Mouse (Mus musculus): ENCODE results near the gene Capn5. TPM values are rescaled to one million over a fixed set of nuclear protein-coding genes. Genes with fewer than 3 reads are reported as not detected.

The Capn5 gene
- polyA plus RNA-seq (2012; ENCODE audit: insufficient read depth, insufficient read length, missing spikeins), result 9.1 and 11.5 TPM in 2 replicates

DNA sequence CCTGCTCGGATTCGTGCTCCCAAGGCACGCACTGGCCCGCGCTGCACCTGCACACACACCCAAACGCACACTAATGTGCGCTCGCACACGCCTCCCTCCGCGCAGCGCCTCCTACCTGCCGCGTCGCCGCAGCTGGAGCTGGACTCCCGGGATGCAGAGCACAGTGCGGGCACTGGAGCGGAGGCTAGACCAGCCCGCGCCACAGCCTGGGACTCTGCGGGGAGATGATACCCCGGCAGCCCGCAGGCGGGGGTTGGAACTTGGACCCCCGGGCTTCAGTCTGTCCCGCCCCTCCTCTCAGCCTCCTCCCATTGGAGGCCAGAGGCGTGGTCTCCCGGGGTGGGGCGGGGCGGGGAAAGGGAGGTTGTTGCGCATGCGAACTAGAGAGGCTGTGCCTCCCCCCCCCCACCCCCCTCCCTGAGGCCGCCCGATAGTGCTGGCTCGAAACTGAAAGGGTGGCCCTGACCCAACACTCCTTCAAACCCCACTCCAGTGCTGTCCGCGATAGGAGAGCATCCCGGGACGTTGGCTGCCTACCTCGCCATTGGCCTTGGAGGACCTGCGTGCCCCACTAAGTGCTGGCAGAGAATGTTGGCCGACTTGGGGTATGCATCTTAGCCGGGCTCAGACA is at the start of gene Capn5:
Capn5 (minus strand) TSS at position 346 of the 631 bp plus-strand sequence.
- TF ChIP-seq CTCF (IDR thresholded peaks at IDR 0.05; ENCODE audit: low read depth, low read length) (peak; percentile 16; the same call in 1 of the 2 replicates), POLR2A (IDR thresholded peaks at IDR 0.05; ENCODE audit: borderline replicate concordance, low read depth, low read length) (no peak)
- peak within 1 kb of the TSS; percentile 11; the same call in 1 of the 2 replicates for H3K27ac ChIP-seq (ENCODE audit: insufficient read depth, low read depth, low read length)
- H3K4me1 ChIP-seq (ENCODE audit: control insufficient read depth, insufficient read depth, low read length), result peaks cover 13% of the 10 kb centered on the region
- peak within 1 kb of the TSS; percentile 84 for H3K4me3 ChIP-seq (ENCODE audit: insufficient read depth, low read length)

DNA sequence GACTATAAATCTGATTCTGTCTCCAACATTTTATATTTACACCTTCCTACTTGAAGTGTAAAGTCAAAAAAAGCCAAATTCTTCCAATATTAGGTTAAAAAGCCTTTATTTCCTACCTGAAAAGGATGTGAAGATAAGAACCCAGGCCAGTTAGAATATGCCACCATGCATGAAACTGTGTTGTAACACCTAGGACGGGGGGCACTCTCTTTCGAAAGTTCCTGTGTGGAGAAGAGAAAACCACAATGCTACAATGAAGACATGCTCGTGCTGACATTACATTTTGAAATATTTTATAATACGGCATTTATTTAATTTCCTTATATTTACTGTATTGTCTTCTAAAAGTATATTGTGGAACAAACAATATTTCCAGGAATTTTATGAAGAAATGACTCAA is 45.7 kb upstream of the Capn5 start:
- TF ChIP-seq CTCF (IDR thresholded peaks at IDR 0.05; ENCODE audit: low read depth, low read length), result no peak
- no peak for TF ChIP-seq POLR2A (IDR thresholded peaks at IDR 0.05; ENCODE audit: borderline replicate concordance, low read depth, low read length)
- 0 out of 2 replicates have a peak, but pooled peaks cover 2% of the 10 kb centered on the region for H3K4me1 ChIP-seq (ENCODE audit: control insufficient read depth, insufficient read depth, low read length)
- H3K27ac ChIP-seq (ENCODE audit: insufficient read depth, low read depth, low read length), result no peak overlapping the region
- no peak overlapping the region for H3K4me3 ChIP-seq (ENCODE audit: insufficient read depth, low read length)

DNA sequence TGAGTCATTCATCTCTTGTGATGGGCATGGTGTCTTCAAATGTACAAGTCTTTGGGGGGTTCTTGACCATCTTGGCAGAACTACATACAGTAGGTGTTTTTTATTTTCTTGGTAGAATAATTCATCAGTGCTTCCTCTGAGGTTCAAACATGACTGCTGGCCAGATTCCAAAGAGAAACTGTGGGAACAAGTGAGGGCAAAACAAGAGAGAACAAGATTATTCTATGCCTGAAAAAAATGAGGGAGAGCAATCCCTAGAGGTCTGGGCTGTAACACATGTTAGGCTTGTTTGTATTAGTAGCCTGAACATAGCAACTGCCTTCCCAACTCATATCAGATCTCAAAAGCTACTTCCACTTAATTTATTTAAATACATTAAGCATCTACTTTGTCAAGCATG is 38.6 kb upstream of the Capn5 start:
- H3K4me1 ChIP-seq (ENCODE audit: control insufficient read depth, insufficient read depth, low read length), result no peaks in the 10 kb centered on the region
- H3K4me3 ChIP-seq (ENCODE audit: insufficient read depth, low read length), result no peak overlapping the region
- H3K27ac ChIP-seq (ENCODE audit: insufficient read depth, low read depth, low read length), result no peak overlapping the region
- TF ChIP-seq POLR2A (IDR thresholded peaks at IDR 0.05; ENCODE audit: borderline replicate concordance, low read depth, low read length) (no peak), CTCF (IDR thresholded peaks at IDR 0.05; ENCODE audit: low read depth, low read length) (no peak)

DNA sequence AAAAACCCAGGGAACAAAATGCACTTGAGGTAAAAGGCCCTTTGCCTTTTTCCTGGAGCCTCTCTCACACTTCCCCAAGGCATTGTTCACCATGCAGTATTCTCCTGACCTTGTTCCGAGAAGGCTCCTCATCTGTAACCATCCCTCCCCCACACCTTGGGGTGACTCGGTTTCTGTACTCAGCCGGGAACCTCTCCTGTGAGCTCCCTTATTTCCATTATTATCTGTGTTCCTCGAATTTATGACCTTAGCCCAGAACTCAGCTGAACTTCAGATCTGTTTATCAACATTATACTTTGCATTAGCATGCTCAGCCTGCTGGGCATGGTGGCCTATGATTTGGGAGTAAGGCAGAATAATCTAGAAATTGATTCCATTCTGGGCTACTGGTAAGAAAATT is 24.9 kb upstream of the Capn5 start:
- H3K4me3 ChIP-seq (ENCODE audit: insufficient read depth, low read length), result no peak overlapping the region
- H3K4me1 ChIP-seq (ENCODE audit: control insufficient read depth, insufficient read depth, low read length), result peaks cover 35% of the 10 kb centered on the region
- no peak overlapping the region for H3K27ac ChIP-seq (ENCODE audit: insufficient read depth, low read depth, low read length)
- TF ChIP-seq CTCF (IDR thresholded peaks at IDR 0.05; ENCODE audit: low read depth, low read length) (no peak), POLR2A (IDR thresholded peaks at IDR 0.05; ENCODE audit: borderline replicate concordance, low read depth, low read length) (no peak)

DNA sequence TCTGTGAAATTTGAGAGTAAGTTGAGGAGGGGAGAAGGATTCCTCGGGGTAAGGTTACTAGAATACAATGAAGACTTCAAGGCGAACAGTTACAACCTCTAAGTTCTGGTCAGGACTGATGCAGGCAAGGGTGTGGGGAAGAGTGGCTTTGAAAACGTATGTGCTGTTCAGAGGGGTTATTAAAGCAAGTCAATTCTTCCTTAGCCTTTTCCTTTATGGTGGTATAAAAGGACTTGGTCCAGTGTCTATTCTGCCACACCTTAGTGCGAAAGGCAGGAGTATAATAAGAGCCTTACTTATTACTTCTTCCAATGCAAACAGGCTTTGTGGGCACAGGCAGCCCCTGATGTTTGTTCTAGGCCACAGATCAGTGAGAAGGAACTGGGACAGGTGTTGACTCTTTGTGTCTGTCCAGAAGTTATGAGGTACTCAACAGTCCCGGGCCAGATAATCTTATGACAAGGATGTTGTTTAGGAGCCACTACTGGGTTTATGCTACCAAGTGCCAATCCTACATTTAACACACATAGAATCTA is 23.5 kb upstream of the Capn5 start:
- TF ChIP-seq CTCF (IDR thresholded peaks at IDR 0.05; ENCODE audit: low read depth, low read length), result no peak
- no peak for TF ChIP-seq POLR2A (IDR thresholded peaks at IDR 0.05; ENCODE audit: borderline replicate concordance, low read depth, low read length)
- H3K4me1 ChIP-seq (ENCODE audit: control insufficient read depth, insufficient read depth, low read length), result peaks cover 28% of the 10 kb centered on the region
- no peak overlapping the region for H3K27ac ChIP-seq (ENCODE audit: insufficient read depth, low read depth, low read length)
- H3K4me3 ChIP-seq (ENCODE audit: insufficient read depth, low read length), result no peak overlapping the region

DNA sequence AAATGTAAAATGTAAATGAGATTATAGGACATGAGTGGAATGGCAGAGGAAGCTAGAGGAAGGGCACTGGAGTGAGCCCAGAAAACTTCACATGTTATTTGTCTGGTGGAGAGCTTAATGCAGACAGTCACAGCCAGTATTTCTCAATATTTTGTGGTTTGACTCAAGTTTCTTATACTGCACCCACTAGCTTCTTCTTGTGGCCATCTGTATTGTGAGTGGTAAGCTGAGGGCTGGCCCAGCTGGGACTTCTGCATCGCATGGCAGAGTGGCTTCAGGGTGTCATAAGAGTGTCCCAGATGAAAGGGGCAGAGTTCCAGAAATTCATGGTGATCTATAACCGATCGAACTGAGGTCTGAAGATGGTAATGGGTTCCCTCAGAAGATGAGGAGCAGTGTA is 22.3 kb upstream of the Capn5 start:
- Histone ChIP-seq H3K27ac (ENCODE audit: insufficient read depth, low read depth, low read length) (0 out of 2 replicates have a peak overlapping the region, but pooled peaks have one; percentile 14), H3K4me3 (ENCODE audit: insufficient read depth, low read length) (no peak overlapping the region), H3K4me1 (ENCODE audit: control insufficient read depth, insufficient read depth, low read length) (peaks cover 28% of the 10 kb centered on the region)
- no peak for TF ChIP-seq CTCF (IDR thresholded peaks at IDR 0.05; ENCODE audit: low read depth, low read length)
- no peak for TF ChIP-seq POLR2A (IDR thresholded peaks at IDR 0.05; ENCODE audit: borderline replicate concordance, low read depth, low read length)

DNA sequence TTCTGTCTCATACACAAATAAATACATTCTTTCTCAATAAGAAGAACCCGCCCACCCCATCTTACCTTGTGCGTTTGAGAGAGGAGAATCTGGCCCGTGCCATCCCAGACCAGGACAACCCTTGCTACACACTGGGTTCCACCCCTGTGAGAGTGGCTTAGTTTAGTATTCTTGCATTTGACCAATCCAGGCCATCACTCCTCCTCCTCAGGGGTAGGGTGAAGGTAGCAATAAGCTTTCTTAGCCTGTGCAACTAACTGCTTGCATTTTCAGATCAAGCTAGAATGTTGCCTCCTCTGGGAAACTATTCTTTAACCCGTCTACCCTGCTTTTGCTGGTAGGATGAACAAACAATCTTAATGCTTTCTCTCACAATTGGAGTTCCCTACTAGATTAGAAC is 21.3 kb upstream of the Capn5 start, which contains the start of gene B3gnt6:
B3gnt6 (minus strand) TSS at position 101 of the 400 bp plus-strand sequence.
- Histone ChIP-seq H3K27ac (ENCODE audit: insufficient read depth, low read depth, low read length) (0 out of 2 replicates have a peak within 1 kb of the TSS, but pooled peaks have one; percentile 14), H3K4me3 (ENCODE audit: insufficient read depth, low read length) (no peak within 1 kb of the TSS), H3K4me1 (ENCODE audit: control insufficient read depth, insufficient read depth, low read length) (peaks cover 28% of the 10 kb centered on the region)
- TF ChIP-seq POLR2A (IDR thresholded peaks at IDR 0.05; ENCODE audit: borderline replicate concordance, low read depth, low read length) (no peak), CTCF (IDR thresholded peaks at IDR 0.05; ENCODE audit: low read depth, low read length) (no peak)

DNA sequence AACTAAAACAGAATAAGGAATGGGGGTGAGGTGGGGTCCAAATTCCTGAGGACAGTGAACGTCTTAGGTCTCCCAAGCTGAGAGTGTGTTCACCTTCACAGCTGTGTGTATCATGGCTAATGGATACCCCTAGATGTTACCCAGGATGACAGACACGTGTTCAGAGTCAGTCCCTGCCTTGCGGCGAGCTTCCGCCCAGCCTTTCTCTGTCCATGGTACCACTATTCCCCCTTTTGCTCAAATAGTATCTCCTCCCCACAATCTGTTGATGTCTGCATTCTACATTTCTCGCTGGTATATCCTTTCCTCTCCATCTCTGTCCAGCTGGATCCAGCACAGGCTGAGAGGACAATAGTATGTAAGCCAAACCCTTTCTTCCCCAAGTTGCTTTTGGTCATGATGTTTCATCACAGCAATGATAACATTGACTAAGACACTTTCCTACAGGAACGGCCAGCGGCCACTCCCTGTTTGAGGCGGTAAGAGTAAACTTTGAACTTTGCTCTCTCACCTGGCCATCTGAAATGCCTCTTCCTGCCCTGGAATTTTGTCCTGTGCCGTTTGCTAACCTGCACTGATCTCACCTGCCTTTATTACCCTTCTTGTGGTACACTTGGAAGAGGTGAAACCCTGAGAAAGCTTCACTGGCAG is 17.2 kb upstream of the Capn5 start:
- Histone ChIP-seq H3K4me1 (ENCODE audit: control insufficient read depth, insufficient read depth, low read length) (peaks cover 19% of the 10 kb centered on the region), H3K4me3 (ENCODE audit: insufficient read depth, low read length) (no peak overlapping the region), H3K27ac (ENCODE audit: insufficient read depth, low read depth, low read length) (no peak overlapping the region)
- TF ChIP-seq CTCF (IDR thresholded peaks at IDR 0.05; ENCODE audit: low read depth, low read length) (no peak), POLR2A (IDR thresholded peaks at IDR 0.05; ENCODE audit: borderline replicate concordance, low read depth, low read length) (no peak)

DNA sequence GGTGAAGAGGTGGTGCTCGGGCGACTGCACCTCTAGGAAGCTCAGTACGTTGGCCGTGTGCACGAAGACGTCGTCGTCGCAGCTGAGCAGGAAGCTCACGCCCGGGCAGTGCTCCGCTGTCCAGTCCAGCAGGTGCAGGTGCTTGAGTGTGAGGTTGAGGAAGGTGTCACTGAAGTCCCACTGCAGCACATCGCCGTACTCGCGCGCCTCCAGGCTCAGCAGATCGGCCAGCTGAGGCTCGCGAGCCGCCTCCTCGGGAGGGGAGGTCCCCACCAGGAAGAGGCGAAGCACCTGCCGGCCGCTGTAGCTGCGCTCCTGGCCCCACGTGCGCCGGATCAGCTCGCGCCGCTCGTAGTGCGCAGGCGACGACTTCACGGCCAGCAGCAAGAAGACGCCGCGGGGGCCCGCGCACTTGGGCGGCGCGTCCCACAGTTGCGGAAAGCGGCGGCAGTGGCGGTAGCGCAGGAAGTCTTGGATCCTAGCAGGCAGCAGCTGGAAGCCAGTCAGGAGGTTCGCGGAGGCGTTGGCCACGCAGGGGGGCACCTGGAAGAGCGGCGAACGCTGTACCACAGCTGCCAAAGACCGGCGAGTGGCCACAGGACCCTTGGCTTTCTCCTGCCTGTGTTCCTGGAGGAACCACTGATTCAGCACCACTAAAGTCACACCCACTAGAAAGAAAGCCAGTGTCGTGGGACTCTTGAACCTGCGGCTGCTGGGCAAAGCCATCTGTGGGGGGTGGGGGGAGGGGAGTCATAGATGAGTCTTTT is 16.1 kb upstream of the Capn5 start:
- peak overlapping the region; percentile 40 for H3K4me3 ChIP-seq (ENCODE audit: insufficient read depth, low read length)

More for the DNA sequence above, 16.1 kb upstream of the Capn5 start:
- no peak for TF ChIP-seq POLR2A (IDR thresholded peaks at IDR 0.05; ENCODE audit: borderline replicate concordance, low read depth, low read length)
- TF ChIP-seq CTCF (IDR thresholded peaks at IDR 0.05; ENCODE audit: low read depth, low read length), result no peak
- no peak overlapping the region for H3K27ac ChIP-seq (ENCODE audit: insufficient read depth, low read depth, low read length)
- H3K4me1 ChIP-seq (ENCODE audit: control insufficient read depth, insufficient read depth, low read length), result peaks cover 10% of the 10 kb centered on the region
